Mouse (Mus musculus) cortical plate, adult 2 months (tissue): Measurements from ENCODE around the gene Mphosph9.

Source experiments
- CTCF ChIP-seq: fragments of 200-500 bp; IDR thresholded peaks from 2 replicates; pipeline ENCODE4 v1.5.1; 2011; ENCODE audit warnings: mild to moderate bottlenecking, control low read depth, low read length; ENCODE audit not compliant: insufficient read depth; ENCODE audit errors: extremely low read depth
- POLR2A ChIP-seq: fragments of 200-500 bp; IDR thresholded peaks from 2 replicates; pipeline ENCODE4 v1.6.1; 2011; ENCODE audit warnings: mild to moderate bottlenecking, low read length, control low read depth; ENCODE audit not compliant: insufficient read depth; ENCODE audit errors: extremely low read depth

GRCm38 (mm10) chr5:124282854-124283253 is 44.9 kb downstream of the Mphosph9 start:
- TF ChIP-seq CTCF (no peak), POLR2A (no peak)
